Mouse (Mus musculus): ENCODE measurements around the gene Foxred2. TPM values are rescaled to one million over a fixed set of nuclear protein-coding genes. Genes with fewer than 3 reads are reported as not detected.

The Foxred2 gene
- total RNA-seq, 1 experiment = 21.9 TPM

- Histone ChIP-seq H3K9ac (ENCODE audit: insufficient read depth, low read depth, low read length, poor library complexity, severe bottlenecking) (peak overlapping the region; percentile 46), H3K36me3 (ENCODE audit: control insufficient read depth, insufficient read depth, low read length, poor library complexity, severe bottlenecking) (peaks cover 33% of the 10 kb centered on the region), H3K4me3 (ENCODE audit: insufficient read depth in 1 of 2, low read depth in 1 of 2, low read length in 2 of 2, poor library complexity in 1 of 2, severe bottlenecking in 1 of 2) (peak overlapping the region; percentile 67 to 77), H3K27ac (ENCODE audit: insufficient read depth, low read depth, low read length, poor library complexity, severe bottlenecking) (no peak overlapping the region), H3K4me1 (ENCODE audit: control insufficient read depth in 2 of 2, insufficient read depth in 2 of 2, low read length in 2 of 2, poor library complexity in 1 of 2) (peaks cover 0 to 10% of the 10 kb centered on the region in 2 experiments; a peak in 2 of 4 replicates), H3K9me3 (ENCODE audit: control insufficient read depth, insufficient read depth, low read depth, low read length) (no peaks in the 10 kb centered on the region)
- no peak for TF ChIP-seq ZC3H11A (IDR thresholded peaks at IDR 0.05; ENCODE audit: borderline replicate concordance, low read depth, low read length)
- peak; percentile 8; the same call in 1 of the 2 replicates for TF ChIP-seq HCFC1 (IDR thresholded peaks at IDR 0.05; ENCODE audit: borderline replicate concordance, insufficient read depth, low read length)
- no peak for DNase-seq (ENCODE audit: low read depth, low spot score)
- in situ Hi-C loops (cut with MboI; ENCODE audit: low sequenced_read_pairs in 2 of 2, unreplicated experiment in 2 of 2) = no loop called here
Observed at GRCm38 (mm10) chr15:77955440-77956403, 800 bp downstream of the Foxred2 start.

- TF ChIP-seq ZNF384 (IDR thresholded peaks at IDR 0.05; ENCODE audit: low read depth, low read length) (no peak), CHD2 (IDR thresholded peaks at IDR 0.05; ENCODE audit: low read depth, low read length) (no peak), HCFC1 (IDR thresholded peaks at IDR 0.05; ENCODE audit: borderline replicate concordance, insufficient read depth, low read length) (no peak), MAFK (IDR thresholded peaks at IDR 0.05; ENCODE audit: insufficient read depth, low read depth, low read length) (no peak), ZC3H11A (IDR thresholded peaks at IDR 0.05; ENCODE audit: borderline replicate concordance, low read depth, low read length) (no peak)
- no peak for DNase-seq (ENCODE audit: low read depth, low spot score)
- H3K9me3 ChIP-seq (ENCODE audit: control insufficient read depth, insufficient read depth, low read depth, low read length) = no peaks in the 10 kb centered on the region
Observed at GRCm38 (mm10) chr15:77954362-77954761, 2.2 kb downstream of the Foxred2 start.

GRCm38 (mm10) chr15:77952921-77953320 is 3.6 kb downstream of the Foxred2 start:
- in situ Hi-C loops (cut with MboI; ENCODE audit: low sequenced_read_pairs in 2 of 2, unreplicated experiment in 2 of 2) = no loop called here
- TF ChIP-seq HCFC1 (IDR thresholded peaks at IDR 0.05; ENCODE audit: borderline replicate concordance, insufficient read depth, low read length) = no peak
- TF ChIP-seq CHD2 (IDR thresholded peaks at IDR 0.05; ENCODE audit: low read depth, low read length) = no peak
- no peak for TF ChIP-seq ZNF384 (IDR thresholded peaks at IDR 0.05; ENCODE audit: low read depth, low read length)
- no peak for TF ChIP-seq MAFK (IDR thresholded peaks at IDR 0.05; ENCODE audit: insufficient read depth, low read depth, low read length)
- no peak for DNase-seq (ENCODE audit: low read depth, low spot score)
- Histone ChIP-seq H3K4me3 (ENCODE audit: insufficient read depth in 1 of 2, low read depth in 1 of 2, low read length in 2 of 2, poor library complexity in 1 of 2, severe bottlenecking in 1 of 2) (no peak overlapping the region), H3K36me3 (ENCODE audit: control insufficient read depth, insufficient read depth, low read length, poor library complexity, severe bottlenecking) (peaks cover 15% of the 10 kb centered on the region; the same call in 1 of the 2 replicates), H3K4me1 (ENCODE audit: control insufficient read depth in 2 of 2, insufficient read depth in 2 of 2, low read length in 2 of 2, poor library complexity in 1 of 2) (peaks cover 0 to 10% of the 10 kb centered on the region in 2 experiments; a peak in 2 of 4 replicates), H3K27ac (ENCODE audit: insufficient read depth, low read depth, low read length, poor library complexity, severe bottlenecking) (no peak overlapping the region), H3K9ac (ENCODE audit: insufficient read depth, low read depth, low read length, poor library complexity, severe bottlenecking) (no peak overlapping the region), H3K9me3 (ENCODE audit: control insufficient read depth, insufficient read depth, low read depth, low read length) (no peaks in the 10 kb centered on the region)

More at GRCm38 (mm10) chr15:77954362-77954761, 2.2 kb downstream of the Foxred2 start:
- in situ Hi-C loops (cut with MboI; ENCODE audit: low sequenced_read_pairs in 2 of 2, unreplicated experiment in 2 of 2) = no loop called here
- H3K9ac ChIP-seq (ENCODE audit: insufficient read depth, low read depth, low read length, poor library complexity, severe bottlenecking) = no peak overlapping the region
- H3K36me3 ChIP-seq (ENCODE audit: control insufficient read depth, insufficient read depth, low read length, poor library complexity, severe bottlenecking) = peaks cover 20% of the 10 kb centered on the region
- H3K4me1 ChIP-seq (ENCODE audit: control insufficient read depth in 2 of 2, insufficient read depth in 2 of 2, low read length in 2 of 2, poor library complexity in 1 of 2) = peaks cover 0 to 10% of the 10 kb centered on the region in 2 experiments; a peak in 2 of 4 replicates
- no peak overlapping the region for H3K27ac ChIP-seq (ENCODE audit: insufficient read depth, low read depth, low read length, poor library complexity, severe bottlenecking)
- H3K4me3 ChIP-seq (ENCODE audit: insufficient read depth in 1 of 2, low read depth in 1 of 2, low read length in 2 of 2, poor library complexity in 1 of 2, severe bottlenecking in 1 of 2) = no peak overlapping the region

- DNase-seq (ENCODE audit: low read depth, low spot score) = no peak
- Histone ChIP-seq H3K4me1 (ENCODE audit: control insufficient read depth in 2 of 2, insufficient read depth in 2 of 2, low read length in 2 of 2, poor library complexity in 1 of 2) (no peaks in the 10 kb centered on the region), H3K36me3 (ENCODE audit: control insufficient read depth, insufficient read depth, low read length, poor library complexity, severe bottlenecking) (peaks cover 26% of the 10 kb centered on the region), H3K9ac (ENCODE audit: insufficient read depth, low read depth, low read length, poor library complexity, severe bottlenecking) (no peak overlapping the region), H3K9me3 (ENCODE audit: control insufficient read depth, insufficient read depth, low read depth, low read length) (no peaks in the 10 kb centered on the region), H3K4me3 (ENCODE audit: insufficient read depth in 1 of 2, low read depth in 1 of 2, low read length in 2 of 2, poor library complexity in 1 of 2, severe bottlenecking in 1 of 2) (no peak overlapping the region), H3K27ac (ENCODE audit: insufficient read depth, low read depth, low read length, poor library complexity, severe bottlenecking) (no peak overlapping the region)
- TF ChIP-seq MAFK (IDR thresholded peaks at IDR 0.05; ENCODE audit: insufficient read depth, low read depth, low read length) (no peak), ZC3H11A (IDR thresholded peaks at IDR 0.05; ENCODE audit: borderline replicate concordance, low read depth, low read length) (no peak), ZNF384 (IDR thresholded peaks at IDR 0.05; ENCODE audit: low read depth, low read length) (no peak), CHD2 (IDR thresholded peaks at IDR 0.05; ENCODE audit: low read depth, low read length) (no peak), HCFC1 (IDR thresholded peaks at IDR 0.05; ENCODE audit: borderline replicate concordance, insufficient read depth, low read length) (no peak)
- in situ Hi-C loops (cut with MboI; ENCODE audit: low sequenced_read_pairs in 2 of 2, unreplicated experiment in 2 of 2) = no loop called here
Observed at GRCm38 (mm10) chr15:77949061-77949460, 7.5 kb downstream of the Foxred2 start.

Measured in ES-E14 (cell line).